Mouse (Mus musculus) cortical plate, adult 2 months (tissue): ENCODE data around the gene Tbc1d8b.

Experiments
- CTCF ChIP-seq: fragments of 200-500 bp; IDR thresholded peaks from 2 replicates; pipeline ENCODE4 v1.5.1; 2011; ENCODE audit warnings: mild to moderate bottlenecking, control low read depth, low read length; ENCODE audit not compliant: insufficient read depth; ENCODE audit errors: extremely low read depth
- POLR2A ChIP-seq: fragments of 200-500 bp; IDR thresholded peaks from 2 replicates; pipeline ENCODE4 v1.6.1; 2011; ENCODE audit warnings: mild to moderate bottlenecking, low read length, control low read depth; ENCODE audit not compliant: insufficient read depth; ENCODE audit errors: extremely low read depth

- TF ChIP-seq POLR2A: no peak
- no peak for TF ChIP-seq CTCF
Measured at GRCm38 (mm10) chrX:139794072-139794845, 109.5 kb downstream of the Tbc1d8b start.
